Mouse (Mus musculus): ENCODE results near the gene Slc38a3. TPM values are rescaled to one million over a fixed set of nuclear protein-coding genes. Genes with fewer than 3 reads are reported as not detected.

Gene Slc38a3
- polyA plus RNA-seq, 1 experiment, result 10.6 TPM

- Histone ChIP-seq H3K27me3 (ENCODE audit: control insufficient read depth, insufficient read depth, low read length) (no peaks in the 10 kb centered on the region), H3K4me3 (ENCODE audit: extremely low read depth, insufficient read depth, insufficient read length) (no peak overlapping the region), H3K27ac (ENCODE audit: insufficient read depth, low read length) (peak overlapping the region; percentile 82), H3K4me1 (ENCODE audit: control insufficient read depth, insufficient read depth, insufficient read length) (peaks cover 20% of the 10 kb centered on the region; the same call in 1 of the 2 replicates), H3K36me3 (ENCODE audit: control insufficient read depth, insufficient read depth, low read length) (no peaks in the 10 kb centered on the region)
- 11% methylated on average over 8 of the region's 8 CpGs for WGBS
- no peak for TF ChIP-seq POLR2A (IDR thresholded peaks at IDR 0.05; ENCODE audit: low read depth, low read length)
- TF ChIP-seq CTCF (IDR thresholded peaks at IDR 0.05; ENCODE audit: extremely low read depth, insufficient read depth, insufficient read length, insufficient replicate concordance), result no peak
- DNase-seq (ENCODE audit: low read depth in 1 of 2, low spot score in 2 of 2), result peak; percentile 65
These were observed 29.0 kb downstream of the Slc38a3 start for GRCm38 (mm10) chr9:107640257-107640772.

- no peaks in the 10 kb centered on the region for H3K36me3 ChIP-seq (ENCODE audit: control insufficient read depth, insufficient read depth, low read length)
- H3K27ac ChIP-seq (ENCODE audit: insufficient read depth, low read length), result no peak overlapping the region
- TF ChIP-seq POLR2A (IDR thresholded peaks at IDR 0.05; ENCODE audit: low read depth, low read length) (no peak), CTCF (IDR thresholded peaks at IDR 0.05; ENCODE audit: extremely low read depth, insufficient read depth, insufficient read length, insufficient replicate concordance) (no peak)
- H3K4me3 ChIP-seq (ENCODE audit: extremely low read depth, insufficient read depth, insufficient read length), result no peak overlapping the region
- no peaks in the 10 kb centered on the region for H3K27me3 ChIP-seq (ENCODE audit: control insufficient read depth, insufficient read depth, low read length)
- H3K4me1 ChIP-seq (ENCODE audit: control insufficient read depth, insufficient read depth, insufficient read length), result peaks cover 28% of the 10 kb centered on the region; the same call in 1 of the 2 replicates
- DNase-seq (ENCODE audit: low read depth in 1 of 2, low spot score in 2 of 2), result no peak
- 89% methylated on average over 7 of the region's 7 CpGs for WGBS
These were observed 32.3 kb downstream of the Slc38a3 start for GRCm38 (mm10) chr9:107637070-107637469.

- TF ChIP-seq CTCF (IDR thresholded peaks at IDR 0.05; ENCODE audit: extremely low read depth, insufficient read depth, insufficient read length, insufficient replicate concordance), result no peak
- TF ChIP-seq POLR2A (IDR thresholded peaks at IDR 0.05; ENCODE audit: low read depth, low read length), result peak; percentile 76
- peak; percentile 89 to 98 for DNase-seq (ENCODE audit: low read depth in 1 of 2, low spot score in 2 of 2)
- WGBS, result 2% methylated on average over 38 of the region's 38 CpGs
- no peaks in the 10 kb centered on the region for H3K27me3 ChIP-seq (ENCODE audit: control insufficient read depth, insufficient read depth, low read length)
- peak within 1 kb of the TSS; percentile 99 for H3K4me3 ChIP-seq (ENCODE audit: extremely low read depth, insufficient read depth, insufficient read length)
- peaks cover 4% of the 10 kb centered on the region; the same call in 1 of the 2 replicates for H3K36me3 ChIP-seq (ENCODE audit: control insufficient read depth, insufficient read depth, low read length)
- peak within 1 kb of the TSS; percentile 96 for H3K27ac ChIP-seq (ENCODE audit: insufficient read depth, low read length)
- peaks cover 32% of the 10 kb centered on the region; the same call in 1 of the 2 replicates for H3K4me1 ChIP-seq (ENCODE audit: control insufficient read depth, insufficient read depth, insufficient read length)
These were observed 33.9 kb downstream of the Slc38a3 start, which contains the start of gene Gnai2 for GRCm38 (mm10) chr9:107635279-107636028. Gnai2 (minus strand) TSS chr9:107635367.

DNA sequence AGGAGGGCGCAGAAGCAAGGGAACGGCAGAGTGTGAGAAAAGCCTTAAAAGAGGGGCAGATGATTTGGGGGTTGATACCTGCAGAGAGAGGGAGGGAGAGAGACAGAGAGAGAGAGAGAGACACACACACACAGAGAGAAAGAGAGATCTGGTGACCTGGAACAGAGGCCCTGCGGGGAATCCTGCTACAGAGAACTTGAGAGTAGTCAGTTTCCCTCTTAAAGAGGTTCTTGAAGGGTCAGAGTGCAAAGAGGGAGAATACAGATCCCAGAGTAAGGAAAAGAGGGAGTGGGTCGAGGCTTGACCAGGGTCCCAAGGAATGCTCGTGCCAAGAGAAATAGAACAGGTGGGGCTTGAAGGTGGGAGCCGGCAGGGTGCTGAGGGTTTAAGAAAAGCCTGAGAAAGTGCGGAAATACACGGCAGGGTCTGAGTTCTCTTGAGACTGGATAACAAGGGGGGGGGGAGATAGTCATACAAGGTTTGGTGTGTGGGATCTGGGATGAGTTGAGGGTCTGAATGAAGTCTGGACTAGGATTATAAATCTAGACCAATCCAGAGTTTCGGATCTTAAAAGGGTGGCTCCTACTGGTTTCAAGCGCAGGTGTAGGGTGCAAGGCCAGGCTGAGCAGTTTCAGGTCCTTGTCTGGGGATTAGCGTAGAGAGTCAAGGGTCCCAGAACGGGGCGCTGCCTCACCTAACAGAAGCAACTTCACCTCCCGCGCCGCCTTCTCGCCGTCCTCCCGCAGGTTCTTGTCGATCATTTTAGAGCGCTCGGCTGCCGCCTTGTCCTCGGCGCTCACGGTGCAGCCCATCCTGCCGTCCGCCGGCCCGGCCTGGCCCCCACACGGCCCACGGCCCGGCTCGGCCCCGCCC is 34.7 kb downstream of the Slc38a3 start:
- Histone ChIP-seq H3K4me1 (ENCODE audit: control insufficient read depth, insufficient read depth, insufficient read length) (peaks cover 32% of the 10 kb centered on the region; the same call in 1 of the 2 replicates), H3K36me3 (ENCODE audit: control insufficient read depth, insufficient read depth, low read length) (peaks cover 4% of the 10 kb centered on the region; the same call in 1 of the 2 replicates), H3K4me3 (ENCODE audit: extremely low read depth, insufficient read depth, insufficient read length) (peak overlapping the region; percentile 99), H3K27me3 (ENCODE audit: control insufficient read depth, insufficient read depth, low read length) (no peaks in the 10 kb centered on the region), H3K27ac (ENCODE audit: insufficient read depth, low read length) (peak overlapping the region; percentile 96)
- WGBS, result under 1% methylated on average over 35 of the region's 35 CpGs
- TF ChIP-seq CTCF (IDR thresholded peaks at IDR 0.05; ENCODE audit: extremely low read depth, insufficient read depth, insufficient read length, insufficient replicate concordance) (no peak), POLR2A (IDR thresholded peaks at IDR 0.05; ENCODE audit: low read depth, low read length) (no peak)
- no peak for DNase-seq (ENCODE audit: low read depth in 1 of 2, low spot score in 2 of 2)

- peak overlapping the region; percentile 96 for H3K27ac ChIP-seq (ENCODE audit: insufficient read depth, low read length)
- H3K36me3 ChIP-seq (ENCODE audit: control insufficient read depth, insufficient read depth, low read length), result peaks cover 4% of the 10 kb centered on the region; the same call in 1 of the 2 replicates
- H3K27me3 ChIP-seq (ENCODE audit: control insufficient read depth, insufficient read depth, low read length), result no peaks in the 10 kb centered on the region
- peaks cover 40% of the 10 kb centered on the region; the same call in 1 of the 2 replicates for H3K4me1 ChIP-seq (ENCODE audit: control insufficient read depth, insufficient read depth, insufficient read length)
- DNase-seq (ENCODE audit: low read depth in 1 of 2, low spot score in 2 of 2), result no peak
- under 1% methylated on average over 15 of the region's 15 CpGs for WGBS
- no peak for TF ChIP-seq CTCF (IDR thresholded peaks at IDR 0.05; ENCODE audit: extremely low read depth, insufficient read depth, insufficient read length, insufficient replicate concordance)
- TF ChIP-seq POLR2A (IDR thresholded peaks at IDR 0.05; ENCODE audit: low read depth, low read length), result no peak
- H3K4me3 ChIP-seq (ENCODE audit: extremely low read depth, insufficient read depth, insufficient read length), result peak overlapping the region; percentile 99
These were observed 35.5 kb downstream of the Slc38a3 start for GRCm38 (mm10) chr9:107633661-107634405.

Data from spleen, adult 2 months (tissue).